Mouse (Mus musculus): ENCODE measurements at regions not wholly inside any gene's neighbourhood (a gene's known extent, or its start where the extent isn't known, plus 50 kb on each side); places are given as distances from the start of the nearest gene placed in this dataset.
A peak's percentile ranks its signal among the peaks of the same experiment; 100 is the strongest.

GRCm38 (mm10) chr1:57032407-57032806 is 54.0 kb upstream of the Satb2 start:
- DNase-seq, result no peak

GRCm38 (mm10) chr1:57033244-57033643 is 54.8 kb upstream of the Satb2 start:
- no peak for DNase-seq

GRCm38 (mm10) chr1:57034411-57034810 is 56.0 kb upstream of the Satb2 start:
- no peak for DNase-seq

GRCm38 (mm10) chr1:57036382-57036781 is 57.9 kb upstream of the Satb2 start:
- no peak for DNase-seq

GRCm38 (mm10) chr1:57040201-57040600 is 61.8 kb upstream of the Satb2 start:
- no peak for DNase-seq

GRCm38 (mm10) chr1:57041578-57041977 is 63.1 kb upstream of the Satb2 start:
- DNase-seq, result no peak

GRCm38 (mm10) chr1:57053836-57054235 is 75.4 kb upstream of the Satb2 start:
- no peak for DNase-seq

- DNase-seq, result no peak
These were observed 77.5 kb upstream of the Satb2 start for GRCm38 (mm10) chr1:57055976-57056375.

GRCm38 (mm10) chr1:57059216-57059615 is 80.8 kb upstream of the Satb2 start:
- no peak for DNase-seq

- DNase-seq, result no peak
These were observed 96.8 kb upstream of the Satb2 start for GRCm38 (mm10) chr1:57075221-57075620.

- DNase-seq, result no peak
These were observed 98.2 kb upstream of the Satb2 start for GRCm38 (mm10) chr1:57076696-57077095.

- DNase-seq, result no peak
These were observed 101.9 kb upstream of the Satb2 start for GRCm38 (mm10) chr1:57080306-57080705.

- DNase-seq, result no peak
These were observed 104.7 kb upstream of the Satb2 start for GRCm38 (mm10) chr1:57083134-57083533.

- no peak for DNase-seq
These were observed 105.2 kb upstream of the Satb2 start for GRCm38 (mm10) chr1:57083540-57084083.

GRCm38 (mm10) chr1:57095361-57096247 is 117.2 kb upstream of the Satb2 start:
- peak; percentile 12 for DNase-seq

- DNase-seq, result no peak
These were observed 117.8 kb upstream of the Satb2 start for GRCm38 (mm10) chr1:57096248-57096600.

- no peak for DNase-seq
These were observed 118.3 kb upstream of the Satb2 start for GRCm38 (mm10) chr1:57096740-57097139.

GRCm38 (mm10) chr1:57100614-57101013 is 122.2 kb upstream of the Satb2 start:
- DNase-seq, result no peak

GRCm38 (mm10) chr1:57107308-57107707 is 128.9 kb upstream of the Satb2 start:
- no peak for DNase-seq

- no peak for DNase-seq
These were observed 142.2 kb upstream of the Satb2 start for GRCm38 (mm10) chr1:57120678-57121077.

- no peak for DNase-seq
These were observed 165.7 kb upstream of the Satb2 start for GRCm38 (mm10) chr1:57144181-57144580.

- DNase-seq, result no peak
These were observed 177.4 kb upstream of the Satb2 start for GRCm38 (mm10) chr1:57155869-57156268.

GRCm38 (mm10) chr1:57164443-57164842 is 186.0 kb upstream of the Satb2 start:
- DNase-seq, result no peak

GRCm38 (mm10) chr1:57174289-57174890 is 195.9 kb upstream of the Satb2 start:
- no peak for DNase-seq

All from right cerebral cortex, postnatal 14 days (tissue).